Mouse (Mus musculus): Measurements from ENCODE around the gene Ccdc90b. TPM values are rescaled to one million over a fixed set of nuclear protein-coding genes. Genes with fewer than 3 reads are reported as not detected.

Ccdc90b gene
- polyA plus RNA-seq, 1 experiment from 2014 or later, result 45.0 TPM

DNA sequence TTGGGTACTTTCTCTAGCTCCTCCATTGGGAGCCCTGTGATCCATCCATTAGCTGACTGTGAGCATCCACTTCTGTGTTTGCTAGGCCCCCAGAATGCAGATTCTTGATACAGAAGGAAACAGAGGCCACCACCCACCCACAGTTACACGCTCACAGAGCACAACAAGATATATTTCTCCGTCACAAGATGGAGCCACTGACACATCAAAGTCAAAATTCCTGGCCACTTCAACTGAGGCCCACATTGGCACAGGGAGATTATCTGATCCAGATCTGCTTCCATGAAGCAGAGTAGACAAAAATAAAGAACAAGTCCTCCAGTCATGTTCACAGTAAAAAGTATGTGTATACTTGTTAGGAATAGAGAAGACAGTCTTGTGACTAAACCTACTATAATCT is 69.2 kb downstream of the Ccdc90b start:
- Histone ChIP-seq H3K9ac (ENCODE audit: low read length) (no peak overlapping the region), H3K4me3 (ENCODE audit: low read depth, low read length) (no peak overlapping the region), H3K9me3 (ENCODE audit: control insufficient read depth, low read length) (no peaks in the 10 kb centered on the region), H3K4me1 (replicated peaks; ENCODE audit: control insufficient read depth, insufficient read depth, low read length) (no peaks in the 10 kb centered on the region), H3K27me3 (replicated peaks; ENCODE audit: control insufficient read depth, insufficient read depth, low read length) (no peaks in the 10 kb centered on the region), H3K27ac (ENCODE audit: low read depth) (no peak overlapping the region), H3K36me3 (ENCODE audit: control insufficient read depth, insufficient read depth, low read length) (no peaks in the 10 kb centered on the region), H3K4me2 (ENCODE audit: low read length) (no peak overlapping the region)
- 56% methylated on average over 2 of the region's 2 CpGs for WGBS
- no peak for DNase-seq (ENCODE audit: low spot score)
- no peak for ATAC-seq (replicated peaks; ENCODE audit: low FRiP score, low TSS enrichment, low read depth)

Other genes with a start within 250 kb of the Ccdc90b start
- 4.0 and 5.1 TPM in 2 replicates for gene Ankrd42, start 76.0 kb downstream of the Ccdc90b start, polyA plus RNA-seq (2014; fragmentation: Nextera tagmentation; extraction: Ambion mirVana)
- gene Pcf11, start 108.8 kb downstream of the Ccdc90b start, polyA plus RNA-seq (2014; fragmentation: Nextera tagmentation; extraction: Ambion mirVana), result 20.6 and 21.1 TPM in 2 replicates
- gene Rab30, start 180.5 kb downstream of the Ccdc90b start, polyA plus RNA-seq (2014; fragmentation: Nextera tagmentation; extraction: Ambion mirVana), result 19.1 and 23.4 TPM in 2 replicates

All from intestine, embryonic 14.5 days (tissue).